Mouse (Mus musculus) gastrocnemius, postnatal 4 days (tissue): ENCODE measurements around the gene Mylk4. TPM values are rescaled to one million over a fixed set of nuclear protein-coding genes. Genes with fewer than 3 reads are reported as not detected.

Source experiments
- DNase-seq, 2 experiments: peaks; one replicate each; pipeline ENCODE4 v3.0.0; 2021 to 2022; ENCODE audit warnings: low spot score in 2 of 2, mixed read lengths in 2 of 2
- long read RNA-seq, 2 experiments: library from polyadenylated mRNA; stranded (forward); transcript quantifications; one replicate each; pipeline ENCODE4 v2.0.0; 2021
- total RNA-seq, 2 experiments: library from RNA; stranded (reverse); gene quantifications; 2 replicates each; pipeline ENCODE4 v1.2.3; 2021

Gene Mylk4
- total RNA-seq, result 100 to 1,000 TPM; 214 to 236 TPM
- long read RNA-seq, experiment 1, partial matches to known transcripts, result 1 of 21 reads
- long read RNA-seq, experiment 1, other reads (novel, unspliced or antisense), result 20 of 21 reads
- long read RNA-seq, experiment 2, partial matches to known transcripts, result 3 of 23 reads
- long read RNA-seq, experiment 2, other reads (novel, unspliced or antisense), result 20 of 23 reads

DNA sequence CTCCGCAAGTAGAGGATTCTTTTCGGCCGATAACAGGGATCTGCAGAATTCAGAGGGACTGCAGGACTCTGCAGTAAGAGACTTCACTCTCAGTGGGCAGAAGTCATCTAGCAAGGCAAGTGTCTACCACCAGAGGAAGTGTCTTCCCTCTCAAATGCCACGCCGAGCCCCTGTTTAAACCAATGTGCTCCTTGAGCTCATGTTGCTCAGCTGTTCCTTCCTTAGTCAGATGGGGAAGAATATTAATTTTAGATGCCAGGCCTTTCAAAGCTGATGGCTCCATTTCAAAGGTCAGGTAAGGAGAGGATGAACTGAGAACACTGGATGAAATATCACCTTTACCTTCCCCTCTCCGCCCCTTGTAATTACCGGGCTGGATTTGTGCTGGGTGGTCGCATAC is at the start of gene Mylk4:
Gene Mylk4 (minus strand): TSS at position 139 of the 400 bp plus-strand sequence.
- no peak for DNase-seq

DNA sequence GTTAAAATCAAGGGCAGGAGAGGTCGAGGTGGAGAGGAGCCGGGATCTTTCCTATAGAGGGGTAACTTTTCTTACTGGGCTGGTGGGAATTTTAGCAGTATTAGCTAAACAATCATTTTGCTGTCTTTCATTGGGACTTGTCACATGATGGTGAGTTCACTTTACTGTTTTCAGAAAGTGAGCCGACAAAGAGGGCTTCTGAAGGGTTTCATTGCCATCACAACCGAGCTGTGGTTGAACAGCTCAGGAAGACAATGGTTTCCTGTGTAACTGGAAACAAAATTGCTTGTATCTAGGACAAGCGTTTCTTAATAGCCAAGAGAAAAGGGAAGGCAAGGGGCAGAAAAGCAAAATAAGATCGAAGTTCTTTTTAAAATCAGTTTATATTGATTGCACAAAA is 49.5 kb upstream of the Mylk4 start:
- DNase-seq, result no peak

DNA sequence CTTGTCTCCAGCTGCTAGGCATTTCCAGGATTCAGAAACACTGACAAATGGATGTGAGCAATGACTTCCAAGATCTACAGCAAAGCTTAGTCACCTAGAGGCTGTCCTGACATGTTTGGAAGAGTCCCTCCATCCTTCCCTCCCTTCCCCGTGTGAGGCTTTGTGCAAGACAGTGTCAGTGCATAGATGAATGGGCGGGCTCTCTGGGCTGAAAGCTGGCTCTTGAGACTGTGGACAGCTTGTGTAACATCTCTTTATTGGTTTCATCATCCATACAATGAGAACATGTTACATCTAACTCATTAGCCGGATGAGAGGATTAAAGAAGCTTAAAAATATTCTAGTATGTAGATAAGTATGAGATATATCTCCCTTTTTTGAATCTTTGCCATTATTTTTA is 49.0 kb upstream of the Mylk4 start:
- DNase-seq, result no peak

DNA sequence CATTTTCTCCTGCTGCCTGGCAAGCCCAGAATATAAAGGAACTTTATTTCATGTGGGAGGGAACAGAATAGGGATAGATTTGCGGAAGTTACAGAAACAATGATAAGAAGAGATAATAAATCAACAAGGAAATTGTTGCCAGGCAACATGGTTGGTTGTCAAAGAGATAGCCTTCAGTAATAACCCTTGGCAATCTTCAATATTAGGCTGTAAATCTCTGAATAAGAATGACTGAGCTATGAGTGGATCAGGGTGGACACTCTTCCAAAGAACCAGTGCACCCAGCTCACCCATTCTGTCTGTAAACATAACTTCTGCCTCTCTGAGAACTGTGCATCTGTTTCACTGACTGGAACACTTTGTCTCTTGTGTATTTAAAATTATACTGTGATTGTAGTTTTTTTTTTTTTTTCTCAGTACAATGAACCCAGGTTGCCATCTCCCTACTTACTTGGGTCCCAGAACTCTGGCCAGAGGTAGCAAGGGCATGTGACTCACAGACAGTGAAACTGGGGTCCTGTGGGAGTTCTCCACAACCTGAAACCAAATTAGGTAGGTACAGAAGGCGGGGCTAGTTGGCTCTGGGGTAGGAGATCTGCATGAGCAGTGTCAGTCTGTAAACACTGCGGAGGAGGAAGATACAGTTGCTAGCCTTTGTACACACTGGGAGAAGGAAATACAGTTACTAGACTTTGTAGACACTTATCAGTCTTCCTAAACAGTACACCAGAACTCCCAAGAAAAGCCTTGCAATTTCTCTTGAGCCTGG is 47.9 kb upstream of the Mylk4 start:
- no peak for DNase-seq

DNA sequence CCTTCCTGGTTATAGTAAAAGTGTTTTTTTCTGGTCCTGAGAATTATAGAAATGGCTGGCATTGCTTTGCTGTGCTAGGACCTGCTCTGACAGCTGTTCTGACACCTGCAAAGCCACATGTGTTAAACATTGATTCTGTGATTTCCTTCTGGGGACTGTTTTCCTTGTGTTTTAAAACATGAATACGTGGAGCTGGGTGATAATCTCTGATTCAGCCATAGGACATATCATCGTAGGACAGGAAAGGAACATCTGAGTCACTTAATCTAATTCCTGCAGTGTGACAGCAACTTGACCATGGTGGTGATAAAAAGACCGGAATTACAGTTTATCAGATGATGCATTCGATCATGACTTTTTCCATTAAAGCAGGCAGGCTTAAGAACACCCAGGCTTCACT is 45.1 kb upstream of the Mylk4 start:
- no peak for DNase-seq

DNA sequence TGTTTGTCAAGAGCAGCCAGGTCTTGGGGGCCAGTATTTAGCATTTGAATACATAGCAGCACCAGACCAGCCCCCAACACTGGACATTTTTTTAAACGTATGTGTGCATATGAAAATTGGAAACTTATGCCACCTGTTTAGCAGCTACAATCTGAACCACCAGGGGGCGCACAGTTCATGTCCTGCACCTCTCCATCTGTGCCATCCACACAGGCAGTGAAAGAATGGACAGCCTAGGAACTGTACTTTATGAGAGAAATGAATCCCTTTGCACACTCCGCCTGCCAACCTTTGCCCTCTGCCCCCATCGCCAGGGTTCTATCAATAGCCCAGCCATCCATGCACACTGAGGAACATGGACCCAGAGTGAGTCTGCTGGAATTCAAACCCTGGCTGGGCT is 44.2 kb upstream of the Mylk4 start:
- peak in 1 of 2 experiments; percentile 61 for DNase-seq

DNA sequence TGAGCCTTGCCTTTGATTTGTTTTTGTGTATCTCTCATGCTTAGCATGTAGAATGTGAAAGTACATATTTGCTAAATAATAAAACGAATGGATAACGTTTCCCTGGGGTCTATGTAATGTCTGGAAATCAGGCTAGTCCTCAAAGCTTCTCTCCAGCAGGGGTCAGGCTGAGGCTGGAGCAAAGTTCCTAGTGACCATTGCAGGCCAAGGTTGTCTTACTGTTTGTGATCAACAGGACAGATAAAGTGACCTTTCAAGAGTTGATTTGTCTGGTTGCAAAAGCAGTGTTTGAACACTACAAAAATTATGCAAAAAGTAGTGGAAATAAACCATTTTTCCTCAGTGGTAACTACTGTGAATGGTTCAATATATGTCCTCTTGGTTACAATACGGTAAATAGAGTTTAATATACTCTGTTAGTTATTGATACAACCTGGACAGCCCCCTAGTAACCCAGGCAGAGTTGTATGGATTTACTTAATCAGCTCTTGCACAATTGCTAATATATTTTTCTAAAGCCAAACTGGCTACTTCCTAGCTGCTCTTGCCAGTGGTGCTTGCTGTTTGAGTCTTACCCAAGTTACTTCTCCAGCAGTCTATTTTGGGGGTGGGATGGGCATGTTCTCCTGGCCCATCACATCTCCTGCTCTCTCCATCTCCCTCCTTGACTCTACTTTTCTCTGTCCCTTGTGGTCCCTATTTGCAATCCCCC is 43.5 kb upstream of the Mylk4 start:
- no peak for DNase-seq

DNA sequence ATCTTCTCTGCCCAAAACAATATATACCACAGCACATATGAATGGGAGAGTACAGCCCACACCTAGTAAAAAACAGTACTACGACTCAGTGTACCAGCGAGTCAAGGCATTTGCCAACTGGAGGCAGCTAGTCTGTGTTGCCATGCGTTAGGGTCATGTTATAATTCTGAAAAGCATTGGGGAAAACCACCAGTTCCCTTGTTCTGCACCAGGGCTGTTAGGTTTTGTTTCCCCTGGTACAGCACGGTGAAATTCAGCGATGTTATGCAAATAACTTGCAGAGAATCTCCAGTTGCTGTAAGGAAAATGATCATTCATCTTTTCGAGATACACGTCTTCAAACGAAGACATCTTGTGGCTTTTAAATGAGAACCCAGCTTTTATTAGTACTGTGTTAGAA is 41.8 kb upstream of the Mylk4 start:
- no peak for DNase-seq

DNA sequence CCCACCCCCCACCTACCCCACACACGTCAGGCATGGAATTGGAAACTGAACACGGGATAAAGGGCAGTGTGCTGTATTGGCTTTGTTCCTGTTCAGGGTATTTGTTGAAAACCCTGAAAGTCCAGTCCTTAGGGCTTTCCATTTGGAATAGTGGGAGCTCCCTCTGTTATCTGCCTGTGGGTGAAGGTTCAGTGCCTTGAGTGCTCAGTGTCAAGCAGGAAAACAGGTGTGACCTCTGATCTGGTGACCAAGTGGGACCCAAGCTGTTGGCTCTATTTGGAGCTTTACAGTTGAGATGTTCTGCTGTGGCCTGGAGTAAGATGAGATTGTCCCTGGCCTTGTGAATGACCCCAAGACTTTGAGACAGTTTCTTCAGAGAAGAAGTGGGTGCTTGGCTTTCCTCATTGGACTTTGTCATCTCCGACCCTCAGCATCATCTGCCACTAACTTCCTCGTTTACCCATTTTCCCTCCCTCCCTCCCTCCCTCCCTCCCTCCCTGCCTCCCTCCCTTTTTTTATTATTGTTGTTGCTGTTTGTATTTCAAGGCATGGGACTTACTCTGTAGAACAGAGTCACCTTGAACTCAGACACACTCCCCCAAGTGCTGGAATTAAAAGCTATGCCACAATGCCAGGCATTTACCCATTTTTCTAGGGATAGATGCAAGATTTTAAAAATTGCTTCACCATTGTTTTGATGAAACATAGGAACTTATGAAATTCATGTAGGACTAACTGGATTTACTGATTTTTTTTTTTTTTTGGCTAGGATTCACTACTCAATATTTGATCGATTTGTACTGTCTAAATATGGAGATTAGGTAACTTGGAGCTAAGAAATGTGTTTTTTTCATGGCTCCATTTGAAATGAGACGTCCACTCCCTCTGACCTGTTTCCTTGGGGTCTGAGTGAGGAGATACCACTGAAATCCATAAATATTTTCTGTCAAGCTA is 40.9 kb upstream of the Mylk4 start:
- no peak for DNase-seq

DNA sequence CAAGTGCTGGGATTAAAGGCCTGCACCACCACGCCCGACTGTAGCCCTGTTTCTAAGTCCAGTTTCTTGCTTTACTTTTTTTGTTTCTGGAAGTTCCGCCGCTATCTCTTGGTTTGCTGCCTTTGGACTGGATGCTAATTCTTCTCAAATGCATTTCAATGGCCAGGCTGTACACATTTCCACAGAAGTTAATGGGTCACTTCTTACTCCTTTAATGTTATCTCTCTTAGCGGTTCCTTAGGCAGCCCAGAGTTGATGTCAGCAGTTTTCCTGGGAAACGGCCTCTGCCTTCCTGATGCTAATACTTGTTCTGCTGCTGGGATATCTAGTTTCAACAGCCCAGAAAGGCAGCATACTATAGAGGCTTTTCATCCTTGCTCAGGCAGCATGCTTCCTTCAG is 39.4 kb upstream of the Mylk4 start:
- no peak for DNase-seq

DNA sequence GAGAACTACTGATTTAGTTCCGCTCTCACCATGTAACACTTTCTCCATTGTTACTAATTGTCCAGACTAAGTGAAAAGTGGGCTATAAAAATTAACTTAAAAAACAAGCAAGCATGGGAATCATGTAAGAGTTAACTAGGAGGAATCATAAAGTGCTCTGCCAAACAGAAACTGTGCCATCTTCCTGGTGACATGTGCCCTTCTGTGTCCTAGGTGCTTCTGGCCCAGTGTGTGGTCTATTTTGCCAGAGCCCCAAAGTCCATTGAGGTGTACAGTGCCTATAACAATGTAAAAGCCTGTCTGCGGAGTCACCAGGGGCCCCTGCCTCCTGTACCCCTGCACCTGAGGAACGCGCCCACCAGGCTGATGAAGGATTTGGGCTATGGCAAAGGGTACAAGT is 37.9 kb upstream of the Mylk4 start:
- DNase-seq, result no peak

DNA sequence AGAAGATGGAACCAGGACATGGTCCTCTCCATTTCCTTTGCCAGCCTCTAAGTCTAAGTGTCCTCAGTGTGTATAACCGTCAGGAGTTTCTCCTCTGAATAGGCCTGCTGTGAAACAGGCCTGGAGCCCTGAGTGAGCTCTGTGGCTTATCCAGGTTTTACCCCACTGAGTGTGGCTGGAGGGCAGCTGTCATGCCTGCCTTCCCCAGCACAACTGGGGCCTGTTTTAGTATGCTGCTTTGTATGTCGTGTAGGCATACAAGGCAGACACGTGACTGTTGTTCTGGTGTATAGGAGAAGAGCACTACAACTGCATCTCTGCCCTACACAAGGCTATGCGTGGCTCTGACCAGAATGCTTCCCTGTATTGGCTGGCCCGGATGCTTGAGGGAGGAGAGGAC is 36.2 kb upstream of the Mylk4 start:
- DNase-seq, result no peak

DNA sequence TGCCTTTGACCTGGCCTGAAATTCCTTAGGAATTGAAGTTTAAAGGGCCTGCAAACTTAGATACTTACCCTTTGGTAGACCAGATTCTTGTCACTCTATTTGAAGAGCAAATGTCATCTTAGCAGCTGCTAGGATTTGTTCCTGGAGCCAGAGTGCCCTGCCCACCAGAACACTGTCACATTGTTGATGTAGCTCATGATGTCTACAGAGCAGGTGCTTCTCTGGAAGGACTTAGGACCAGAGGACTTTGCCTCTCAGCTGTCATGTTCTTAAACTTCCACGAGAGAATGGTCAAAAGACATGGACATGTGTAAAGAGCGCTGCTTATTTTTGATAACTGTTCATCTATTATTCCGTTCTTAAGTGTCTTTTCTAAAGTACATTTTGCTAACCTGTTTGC is 35.5 kb upstream of the Mylk4 start:
- DNase-seq, result no peak

DNA sequence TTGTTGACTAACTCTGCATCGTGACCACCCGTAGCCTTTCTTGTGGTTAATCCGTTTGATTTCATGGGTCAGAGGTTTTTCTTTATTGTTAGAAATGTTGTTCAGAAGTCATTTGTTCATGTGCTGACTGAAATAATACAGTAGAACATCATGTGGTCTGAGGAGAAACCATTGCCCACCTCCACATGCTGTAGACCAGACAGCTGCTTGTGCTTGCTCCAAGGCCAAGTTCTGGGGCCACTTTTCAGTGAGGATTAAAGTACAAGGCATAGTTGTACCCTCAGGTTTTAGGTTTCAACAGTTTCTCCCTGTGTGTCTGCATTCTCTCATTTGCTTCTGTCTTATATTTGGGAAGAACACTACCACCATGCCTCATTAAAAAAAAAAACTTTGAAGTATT is 23.9 kb upstream of the Mylk4 start:
- no peak for DNase-seq

DNA sequence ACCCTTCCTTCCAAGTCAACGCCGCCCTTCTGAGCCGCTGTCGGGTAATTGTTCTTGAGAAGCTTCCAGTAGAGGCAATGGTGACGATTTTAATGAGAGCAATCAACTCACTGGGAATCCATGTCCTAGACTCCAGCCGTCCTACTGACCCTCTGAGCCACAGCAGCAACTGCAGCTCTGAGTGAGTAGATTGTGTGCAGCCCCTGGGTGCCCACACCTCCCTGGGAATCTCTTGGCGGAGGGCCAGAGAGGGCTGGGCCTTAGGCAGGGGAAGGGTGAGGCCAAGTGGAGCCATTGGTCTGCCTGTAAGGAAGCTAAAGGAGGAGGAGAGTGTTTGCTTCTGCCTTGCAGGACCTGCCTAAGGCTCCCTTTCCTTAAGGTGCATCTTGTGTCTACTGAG is 23.1 kb upstream of the Mylk4 start:
- DNase-seq, result peak; percentile 24 to 56

DNA sequence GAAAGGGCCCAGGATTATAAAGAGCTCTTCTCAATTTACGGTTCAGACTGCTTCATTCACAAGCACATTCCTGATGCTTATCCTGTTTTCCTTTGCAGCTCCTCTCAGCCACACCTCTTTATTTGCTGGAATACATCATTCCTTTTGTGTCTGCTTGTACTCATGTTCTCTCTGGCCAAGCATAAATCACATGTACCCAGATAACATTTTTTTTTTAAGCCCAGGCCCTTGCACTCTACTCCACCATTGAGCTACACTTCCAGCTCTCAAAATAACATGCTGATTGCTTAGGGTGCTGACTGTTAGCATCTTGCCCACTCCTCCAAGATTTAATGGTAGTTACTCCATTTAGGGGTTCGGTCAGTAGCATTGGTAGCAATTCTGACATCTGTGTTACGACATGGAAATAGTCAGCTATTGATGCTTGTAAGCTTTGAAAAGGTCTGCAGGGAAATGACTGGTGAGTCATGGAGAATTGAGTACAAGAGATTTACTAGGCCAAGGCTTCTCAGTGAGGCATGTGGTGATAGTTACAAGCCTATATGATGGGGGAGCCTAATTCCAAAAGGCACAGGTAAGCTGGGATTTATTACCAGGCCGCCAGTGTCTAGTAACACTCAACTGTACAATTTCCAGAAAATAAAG is 20.1 kb upstream of the Mylk4 start:
- no peak for DNase-seq

DNA sequence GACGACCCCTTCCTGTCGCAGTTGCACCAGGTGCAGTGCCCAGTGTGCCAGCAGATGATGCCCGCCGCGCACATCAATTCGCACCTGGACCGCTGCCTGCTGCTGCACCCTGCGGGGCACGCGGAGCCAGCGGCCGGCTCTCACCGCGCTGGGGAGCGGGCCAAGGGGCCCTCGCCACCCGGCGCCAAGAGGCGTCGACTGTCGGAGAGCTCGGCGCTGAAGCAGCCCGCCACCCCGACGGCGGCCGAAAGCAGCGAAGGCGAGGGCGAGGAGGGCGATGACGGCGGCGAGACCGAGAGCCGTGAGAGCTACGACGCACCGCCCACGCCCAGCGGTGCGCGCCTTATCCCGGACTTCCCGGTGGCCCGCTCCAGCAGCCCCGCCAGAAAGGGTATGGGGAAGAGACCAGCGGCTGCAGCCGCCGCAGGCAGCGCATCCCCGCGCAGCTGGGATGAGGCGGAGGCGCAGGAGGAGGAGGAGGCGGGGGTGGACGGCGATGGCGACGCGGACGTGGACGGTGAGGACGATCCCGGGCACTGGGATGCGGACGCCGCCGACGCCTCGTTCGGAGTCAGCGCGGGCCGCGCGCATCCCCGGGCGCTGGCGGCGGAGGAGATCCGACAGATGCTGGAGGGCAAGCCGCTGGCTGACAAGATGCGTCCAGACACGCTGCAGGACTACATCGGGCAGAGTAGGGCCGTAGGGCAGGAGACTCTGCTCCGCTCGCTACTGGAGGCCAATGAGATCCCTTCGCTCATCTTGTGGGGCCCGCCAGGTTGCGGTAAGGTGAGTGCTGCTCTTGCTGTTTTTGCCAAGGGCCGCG is 18.7 kb upstream of the Mylk4 start, which contains the start of gene D930007J09Rik:
Gene D930007J09Rik (minus strand): TSS at position 591 of the 823 bp plus-strand sequence.
- DNase-seq, result peak; percentile 42 to 63

DNA sequence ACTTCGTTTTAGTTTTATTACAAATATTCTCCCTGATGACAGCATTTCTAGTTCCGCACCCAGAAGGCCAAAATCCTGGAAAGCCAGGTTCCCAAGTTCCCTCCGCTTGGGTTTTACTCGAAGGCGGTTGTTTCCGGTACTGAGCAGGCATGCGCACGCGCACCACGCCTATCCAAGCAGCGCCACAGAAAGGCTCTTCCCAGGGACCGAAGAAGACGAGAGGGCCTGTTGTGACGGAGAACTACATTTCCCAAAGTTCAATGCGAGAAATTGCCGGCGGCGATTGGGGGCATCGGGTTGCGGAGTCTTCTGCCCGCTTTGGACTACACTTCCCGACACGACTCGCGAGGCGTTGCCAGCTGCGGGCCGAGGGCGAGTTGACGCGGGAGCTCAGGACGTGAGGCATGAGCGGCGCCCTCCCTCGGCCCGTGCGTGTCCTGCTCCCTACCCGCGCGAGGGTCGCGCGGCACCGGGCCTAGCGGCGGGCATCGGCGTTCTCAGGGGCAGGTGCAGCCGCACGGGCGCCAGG is 18.0 kb upstream of the Mylk4 start, which contains the start of gene Wrnip1:
Gene Wrnip1 (plus strand): TSS at position 346 of the 529 bp plus-strand sequence.
- peak; percentile 92 to 95 for DNase-seq

DNA sequence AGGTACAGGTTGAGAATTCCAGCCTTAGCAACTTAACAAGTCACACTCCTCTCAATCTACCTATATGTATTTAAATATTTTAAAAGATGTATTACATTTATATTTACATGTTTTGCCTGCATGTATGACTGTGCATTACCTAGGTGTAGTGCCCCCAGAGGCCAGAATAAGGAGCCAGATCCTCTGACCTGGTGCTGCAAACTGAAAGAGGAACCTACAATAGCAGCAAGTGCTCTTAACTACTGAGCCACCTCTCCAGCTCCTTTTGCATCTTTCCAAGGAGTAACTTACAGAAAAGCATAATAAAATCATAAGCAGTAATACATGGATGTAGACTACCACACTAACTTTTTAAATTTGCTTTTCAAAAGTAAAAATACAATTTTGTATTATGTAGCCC is 17.1 kb upstream of the Mylk4 start:
- DNase-seq, result no peak
